Mouse (Mus musculus) MEL (cell line): Measurements from ENCODE around the gene Etnk2. TPM values are rescaled to one million over a fixed set of nuclear protein-coding genes. Genes with fewer than 3 reads are reported as not detected.
A peak's percentile ranks its signal among the peaks of the same experiment; 100 is the strongest.

Experiments
- DNase-seq: peaks from one replicate; pipeline ENCODE4 v3.0.0; 2011; ENCODE audit warnings: low read depth, low spot score
- H3K27ac ChIP-seq: 2 replicates; pipeline ENCODE4 v1.5.1; 2012; ENCODE audit warnings: low read depth, mild to moderate bottlenecking, control low read depth, low read length, moderate library complexity; ENCODE audit not compliant: control insufficient read depth
- H3K27me3 ChIP-seq, 2 experiments: fragments of 150-350 bp in 1 of 2; sonication (generic) in 1 of 2; 2 replicates each; pipeline ENCODE4 v1.6.1; 2012; ENCODE audit warnings: low read length in 2 of 2, mild to moderate bottlenecking in 2 of 2, improper control_type of control experiment in 1 of 2, moderate library complexity in 1 of 2; ENCODE audit not compliant: insufficient read depth in 2 of 2, control insufficient read depth in 1 of 2
- H3K36me3 ChIP-seq, 2 experiments: 2 replicates each; pipeline ENCODE4 v1.6.1; 2012 to 2014; ENCODE audit warnings: low read length in 2 of 2, improper control_type of control experiment in 1 of 2, inconsistent platforms in 1 of 2, mild to moderate bottlenecking in 1 of 2; ENCODE audit not compliant: insufficient read depth in 2 of 2, control insufficient read depth in 1 of 2
- H3K4me1 ChIP-seq, 2 experiments: fragments of 150-350 bp in 1 of 2; sonication (generic) in 1 of 2; 2 replicates each; pipeline ENCODE4 v1.6.1; 2012; ENCODE audit warnings: low read length in 2 of 2, improper control_type of control experiment in 1 of 2, mild to moderate bottlenecking in 1 of 2; ENCODE audit not compliant: insufficient read depth in 2 of 2, control insufficient read depth in 1 of 2
- H3K4me3 ChIP-seq, 2 experiments: fragments of 150-350 bp in 1 of 2; sonication (generic) in 1 of 2; 2 replicates each; pipeline ENCODE4 v1.5.1; 2012; ENCODE audit warnings: low read depth in 2 of 2, low read length in 2 of 2, mild to moderate bottlenecking in 2 of 2, moderate library complexity in 2 of 2, control low read depth in 1 of 2, improper control_type of control experiment in 1 of 2; ENCODE audit not compliant: control insufficient read depth in 1 of 2, insufficient read depth in 1 of 2
- H3K79me2 ChIP-seq: 2 replicates; pipeline ENCODE4 v1.6.1; 2012; ENCODE audit warnings: mild to moderate bottlenecking, low read length, moderate library complexity; ENCODE audit not compliant: control insufficient read depth, poor library complexity, insufficient read depth
- H3K9ac ChIP-seq: 2 replicates; pipeline ENCODE4 v1.6.1; 2012; ENCODE audit warnings: low read depth, mild to moderate bottlenecking, control low read depth, low read length, moderate library complexity; ENCODE audit not compliant: control insufficient read depth, poor library complexity, severe bottlenecking
- H3K9me3 ChIP-seq: fragments of 150-350 bp; sonication (generic); replicated peaks from 2 replicates; pipeline ENCODE4 v1.6.1; 2012; ENCODE audit warnings: mild to moderate bottlenecking, low read length, improper control_type of control experiment, moderate library complexity; ENCODE audit not compliant: insufficient read depth
- CHD1 ChIP-seq: IDR thresholded peaks from 2 replicates; pipeline ENCODE4 v1.6.1; 2012; ENCODE audit warnings: low read depth, mild to moderate bottlenecking, inconsistent platforms, low read length, improper control_type of control experiment
- CTCF ChIP-seq, 3 experiments: IDR thresholded peaks in 2 of 3; conservative IDR thresholded peaks in 1 of 3; 2 replicates each; pipeline ENCODE4 v1.5.1; 2011 to 2012; ENCODE audit warnings: low read length in 3 of 3, low read depth in 2 of 3, mild to moderate bottlenecking in 2 of 3, improper control_type of control experiment in 1 of 3, inconsistent platforms in 1 of 3, mixed read lengths in 1 of 3, moderate library complexity in 1 of 3; ENCODE audit not compliant: control insufficient read depth in 1 of 3, insufficient read depth in 1 of 3, poor library complexity in 1 of 3, severe bottlenecking in 1 of 3
- EP300 ChIP-seq, 2 experiments: IDR thresholded peaks; 2 replicates each; pipeline ENCODE4 v1.6.1; 2011; ENCODE audit warnings: improper control_type of control experiment in 2 of 2, low read length in 2 of 2, low read depth in 1 of 2, mild to moderate bottlenecking in 1 of 2
- ETS1 ChIP-seq: IDR thresholded peaks from 2 replicates; pipeline ENCODE4 v1.6.1; 2012; ENCODE audit warnings: low read depth, mild to moderate bottlenecking, inconsistent platforms, low read length, improper control_type of control experiment, moderate library complexity
- MAZ ChIP-seq: IDR thresholded peaks from 2 replicates; pipeline ENCODE4 v1.6.1; 2012; ENCODE audit warnings: low read depth, mild to moderate bottlenecking, inconsistent platforms, low read length, improper control_type of control experiment
- MXI1 ChIP-seq: IDR thresholded peaks from 2 replicates; pipeline ENCODE4 v1.6.1; 2011; ENCODE audit warnings: mild to moderate bottlenecking, low read depth, low read length, improper control_type of control experiment
- NRF1 ChIP-seq: IDR thresholded peaks from 2 replicates; pipeline ENCODE4 v1.6.1; 2014; ENCODE audit warnings: low read depth, mild to moderate bottlenecking, inconsistent platforms, low read length, improper control_type of control experiment, moderate library complexity; ENCODE audit not compliant: poor library complexity, insufficient read depth, severe bottlenecking
- RAD21 ChIP-seq: IDR thresholded peaks from 2 replicates; pipeline ENCODE4 v1.6.1; 2011; ENCODE audit warnings: mild to moderate bottlenecking, low read depth, low read length, improper control_type of control experiment
- SMC3 ChIP-seq: IDR thresholded peaks from 2 replicates; pipeline ENCODE4 v1.6.1; 2011; ENCODE audit warnings: low read depth, low read length, improper control_type of control experiment
- TAL1 ChIP-seq: IDR thresholded peaks from 2 replicates; pipeline ENCODE4 v1.6.1; 2012; ENCODE audit warnings: mild to moderate bottlenecking, inconsistent platforms, low read length, moderate library complexity, mixed read lengths
- UBTF ChIP-seq: IDR thresholded peaks from 2 replicates; pipeline ENCODE4 v1.6.1; 2012; ENCODE audit warnings: low read depth, mild to moderate bottlenecking, inconsistent platforms, low read length, improper control_type of control experiment, moderate library complexity, borderline replicate concordance; ENCODE audit not compliant: insufficient read depth
- ZC3H11A ChIP-seq: IDR thresholded peaks from 2 replicates; pipeline ENCODE4 v1.6.1; 2012; ENCODE audit warnings: low read depth, mild to moderate bottlenecking, inconsistent platforms, low read length, improper control_type of control experiment
- polyA plus RNA-seq, 2 experiments: library from polyadenylated mRNA; stranded (reverse) in 1 of 2; unstranded in 1 of 2; fragments of >175 nt in 1 of 2; fragments of >200 nt in 1 of 2; gene quantifications; 2 replicates each; pipeline versions ENCODE4 v1.2.1 to v1.2.4; 2012; ENCODE audit warnings: low replicate concordance in 2 of 2, low read depth in 1 of 2; ENCODE audit not compliant: insufficient read length in 2 of 2, insufficient read depth in 1 of 2, missing spikeins in 1 of 2
- total RNA-seq: library from RNA; depleted of rRNA; stranded (reverse); fragments of 300-350 nt; gene quantifications from 2 replicates; pipeline ENCODE4 v1.2.3, GENCODE M21; 2012; rRNA removed

Etnk2 gene
- total RNA-seq, result 0.08 TPM in 1 of 2 replicates, not detected in the other
- polyA plus RNA-seq, result under 1 TPM in 1 of 2 experiments, not detected in 1; 0.06 TPM

GRCm38 (mm10) chr1:133363276-133364021, at the start of gene Etnk2:
Gene Etnk2 (plus strand): TSS chr1:133363572.
- no peak within 1 kb of the TSS for H3K27ac ChIP-seq
- H3K27me3 ChIP-seq, result peaks cover 1 to 3% of the 10 kb centered on the region in 2 experiments
- peaks cover 0 to 6% of the 10 kb centered on the region in 2 experiments; a peak in 2 of 4 replicates for H3K36me3 ChIP-seq
- peak; percentile 50; the same call in 1 of the 2 replicates for TF ChIP-seq ETS1
- no peak for TF ChIP-seq UBTF
- H3K4me1 ChIP-seq, result peaks cover 0 to 16% of the 10 kb centered on the region in 2 experiments; a peak in 2 of 4 replicates
- peak within 1 kb of the TSS; percentile 47 to 53 for H3K4me3 ChIP-seq
- no peaks in the 10 kb centered on the region for H3K9me3 ChIP-seq
- DNase-seq, result peak; percentile 84
- peak within 1 kb of the TSS; percentile 39 for H3K9ac ChIP-seq
- H3K79me2 ChIP-seq, result no peaks in the 10 kb centered on the region

GRCm38 (mm10) chr1:133314364-133314763, 49.0 kb upstream of the Etnk2 start:
- H3K27me3 ChIP-seq, result no peaks in the 10 kb centered on the region
- no peak overlapping the region for H3K27ac ChIP-seq
- no peaks in the 10 kb centered on the region for H3K79me2 ChIP-seq
- no peak overlapping the region for H3K9ac ChIP-seq
- H3K4me3 ChIP-seq, result no peak overlapping the region
- peak; percentile 73 for DNase-seq
- peaks cover 0 to 2% of the 10 kb centered on the region in 2 experiments; a peak in 1 of 4 replicates for H3K36me3 ChIP-seq
- TF ChIP-seq RAD21 (peak; percentile 63), MXI1 (no peak), ZC3H11A (peak; percentile 60), SMC3 (peak; percentile 79), CTCF (IDR thresholded peaks at IDR 0.05 in 2 of 3, conservative IDR thresholded peaks at IDR 0.05 in 1 of 3; ENCODE audit: control insufficient read depth in 1 of 3, insufficient read depth in 1 of 3, low read depth in 2 of 3, low read length in 3 of 3, poor library complexity in 1 of 3, severe bottlenecking in 1 of 3) (peak; percentile 68 to 94 (median 82)), CHD1 (no peak)
- TF ChIP-seq, all 39 proteins: peak for 4
- Histone ChIP-seq H3K9me3 (no peaks in the 10 kb centered on the region), H3K4me1 (peaks cover 3 to 18% of the 10 kb centered on the region in 2 experiments; a peak in 3 of 4 replicates)

GRCm38 (mm10) chr1:133315775-133316174, 47.6 kb upstream of the Etnk2 start:
- peaks cover 0 to 2% of the 10 kb centered on the region in 2 experiments; a peak in 1 of 4 replicates for H3K36me3 ChIP-seq
- no peak for TF ChIP-seq NRF1
- TF ChIP-seq MAZ, result no peak
- no peak for TF ChIP-seq EP300 (IDR thresholded peaks at IDR 0.05; ENCODE audit: low read depth in 1 of 2, low read length in 2 of 2)
- TF ChIP-seq TAL1, result 0 out of 2 replicates have a peak, but pooled peaks have one; percentile 7
- TF ChIP-seq, all 39 proteins: peak for 1
- H3K4me3 ChIP-seq, result no peak overlapping the region
- peak; percentile 27 for DNase-seq
- no peaks in the 10 kb centered on the region for H3K79me2 ChIP-seq
- H3K9ac ChIP-seq, result no peak overlapping the region
- no peaks in the 10 kb centered on the region for H3K27me3 ChIP-seq
- H3K4me1 ChIP-seq, result peaks cover 3 to 18% of the 10 kb centered on the region in 2 experiments; a peak in 3 of 4 replicates
- H3K27ac ChIP-seq, result no peak overlapping the region
- no peaks in the 10 kb centered on the region for H3K9me3 ChIP-seq
